Mouse (Mus musculus): ENCODE data around the gene Malsu1. TPM values are rescaled to one million over a fixed set of nuclear protein-coding genes. Genes with fewer than 3 reads are reported as not detected.

The Malsu1 gene
- total and polyA plus RNA-seq, 2 experiments from 2014 or later, result 28.0 to 87.3 TPM

GRCm38 (mm10) chr6:49132352-49133090, 58.9 kb downstream of the Malsu1 start:
- H3K4me2 ChIP-seq (ENCODE audit: low read depth), result no peak overlapping the region
- no peak for TF ChIP-seq CTCF (IDR thresholded peaks at IDR 0.05; ENCODE audit: low read depth)
- H3K36me3 ChIP-seq (ENCODE audit: insufficient read depth), result no peaks in the 10 kb centered on the region
- no peaks in the 10 kb centered on the region for H3K27me3 ChIP-seq (ENCODE audit: insufficient read depth, low read length)
- no peak for ATAC-seq
- no peaks in the 10 kb centered on the region for H3K9me3 ChIP-seq (ENCODE audit: low read length)
- H3K4me1 ChIP-seq (ENCODE audit: insufficient read depth), result no peaks in the 10 kb centered on the region
- WGBS, result 37% methylated on average over 6 of the region's 6 CpGs
- no peak for DNase-seq
- H3K9ac ChIP-seq, result no peak overlapping the region
- no peak overlapping the region for H3K27ac ChIP-seq (ENCODE audit: low read depth, low read length)
- no peak overlapping the region for H3K4me3 ChIP-seq (ENCODE audit: low read depth, low read length)

Other genes with a start within 250 kb of the Malsu1 start
- 15.4 and 19.7 TPM in 2 replicates for gene Tmem176a, start 232.9 kb upstream of the Malsu1 start, total RNA-seq (2014; rRNA removed)
- gene Tmem176a, start 232.9 kb upstream of the Malsu1 start, polyA plus RNA-seq (2015; fragmentation: Nextera tagmentation; extraction: Ambion mirVana), result 18.3 and 24.5 TPM in 2 replicates
- 36.7 and 47.1 TPM in 2 replicates for gene Tmem176b, start 232.3 kb upstream of the Malsu1 start, total RNA-seq (2014; rRNA removed)
- 75.3 and 103 TPM in 2 replicates for gene Tmem176b, start 232.3 kb upstream of the Malsu1 start, polyA plus RNA-seq (2015; fragmentation: Nextera tagmentation; extraction: Ambion mirVana)
- 1.6 TPM in 1 of 2 replicates, not detected in the other for gene Aoc1, start 200.9 kb upstream of the Malsu1 start, total RNA-seq (2014; rRNA removed)
- 0.20 TPM in 1 of 2 replicates, not detected in the other for gene Aoc1, start 200.9 kb upstream of the Malsu1 start, polyA plus RNA-seq (2015; fragmentation: Nextera tagmentation; extraction: Ambion mirVana)
- not detected in 2 replicates for gene 1600015I10Rik, start 143.9 kb upstream of the Malsu1 start, total RNA-seq (2014; rRNA removed)
- not detected in 2 replicates for gene 1600015I10Rik, start 143.9 kb upstream of the Malsu1 start, polyA plus RNA-seq (2015; fragmentation: Nextera tagmentation; extraction: Ambion mirVana)
- not detected in 2 replicates for gene Doxl2, start 98.8 kb upstream of the Malsu1 start, total RNA-seq (2014; rRNA removed)
- not detected in 2 replicates for gene Doxl2, start 98.8 kb upstream of the Malsu1 start, polyA plus RNA-seq (2015; fragmentation: Nextera tagmentation; extraction: Ambion mirVana)
- not detected in 2 replicates for gene Svs1, start 86.9 kb upstream of the Malsu1 start, total RNA-seq (2014; rRNA removed)
- not detected in 2 replicates for gene Svs1, start 86.9 kb upstream of the Malsu1 start, polyA plus RNA-seq (2015; fragmentation: Nextera tagmentation; extraction: Ambion mirVana)
- gene Gpnmb, start 37.2 kb upstream of the Malsu1 start, total RNA-seq (2014; rRNA removed), result 0.92 and 1.6 TPM in 2 replicates
- 1.4 and 1.8 TPM in 2 replicates for gene Gpnmb, start 37.2 kb upstream of the Malsu1 start, polyA plus RNA-seq (2015; fragmentation: Nextera tagmentation; extraction: Ambion mirVana)
- gene Igf2bp3, start 141.2 kb downstream of the Malsu1 start, total RNA-seq (2014; rRNA removed), result 9.1 and 12.8 TPM in 2 replicates
- 12.3 and 13.5 TPM in 2 replicates for gene Igf2bp3, start 141.2 kb downstream of the Malsu1 start, polyA plus RNA-seq (2015; fragmentation: Nextera tagmentation; extraction: Ambion mirVana)
- gene Tra2a, start 190.2 kb downstream of the Malsu1 start, total RNA-seq (2014; rRNA removed), result 75.7 and 81.7 TPM in 2 replicates
- 43.5 and 45.9 TPM in 2 replicates for gene Tra2a, start 190.2 kb downstream of the Malsu1 start, polyA plus RNA-seq (2015; fragmentation: Nextera tagmentation; extraction: Ambion mirVana)
- gene Ccdc126, start 245.5 kb downstream of the Malsu1 start, total RNA-seq (2014; rRNA removed), result 6.7 and 11.3 TPM in 2 replicates
- gene Ccdc126, start 245.5 kb downstream of the Malsu1 start, polyA plus RNA-seq (2015; fragmentation: Nextera tagmentation; extraction: Ambion mirVana), result 8.1 and 8.4 TPM in 2 replicates